Mouse (Mus musculus): ENCODE measurements around the gene Fuom. TPM values are rescaled to one million over a fixed set of nuclear protein-coding genes. Genes with fewer than 3 reads are reported as not detected.

Fuom gene
- polyA plus RNA-seq, 1 experiment from 2014 or later, result 69.3 TPM

DNA sequence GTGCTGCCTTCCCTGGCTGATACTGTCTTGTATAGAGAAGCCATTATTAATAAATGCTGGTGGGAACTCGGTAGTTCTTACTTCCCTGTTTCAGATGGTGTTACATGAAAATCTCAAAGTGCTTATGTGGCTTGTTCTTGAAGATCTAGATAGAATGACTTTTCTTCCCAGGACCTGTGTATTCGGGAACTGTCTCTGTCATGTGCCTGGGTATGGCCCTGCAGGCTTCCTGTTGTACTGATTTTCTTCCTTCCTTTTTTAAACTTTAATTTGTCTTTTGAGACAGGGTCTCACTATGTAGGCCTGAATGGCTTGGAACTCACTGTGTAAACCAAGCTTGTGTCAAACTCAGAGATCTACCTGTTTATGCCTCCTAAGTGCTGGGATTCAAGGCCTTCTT, 25.7 kb upstream of the Fuom start:
- H3K27me3 ChIP-seq (ENCODE audit: control insufficient read depth, insufficient read depth, low read length), result no peaks in the 10 kb centered on the region
- H3K27ac ChIP-seq (ENCODE audit: low read depth, low read length), result no peak overlapping the region
- no peak overlapping the region for H3K4me3 ChIP-seq (ENCODE audit: low read depth, low read length)
- H3K9me3 ChIP-seq (replicated peaks; ENCODE audit: control insufficient read depth, low read length), result no peaks in the 10 kb centered on the region
- no peak overlapping the region for H3K9ac ChIP-seq (ENCODE audit: low read depth, low read length)
- peaks cover 6% of the 10 kb centered on the region; the same call in 1 of the 2 replicates for H3K4me1 ChIP-seq (ENCODE audit: control insufficient read depth, insufficient read depth, low read length)
- no peak overlapping the region for H3K4me2 ChIP-seq
- 73% methylated on average over 2 of the region's 2 CpGs for WGBS (ENCODE audit: insufficient replicate concordance)
- no peak for ATAC-seq (replicated peaks; ENCODE audit: insufficient number of reproducible peaks, low FRiP score, low TSS enrichment)
- peaks cover 2% of the 10 kb centered on the region; the same call in 1 of the 2 replicates for H3K36me3 ChIP-seq (ENCODE audit: control insufficient read depth, insufficient read depth, low read length)

DNA sequence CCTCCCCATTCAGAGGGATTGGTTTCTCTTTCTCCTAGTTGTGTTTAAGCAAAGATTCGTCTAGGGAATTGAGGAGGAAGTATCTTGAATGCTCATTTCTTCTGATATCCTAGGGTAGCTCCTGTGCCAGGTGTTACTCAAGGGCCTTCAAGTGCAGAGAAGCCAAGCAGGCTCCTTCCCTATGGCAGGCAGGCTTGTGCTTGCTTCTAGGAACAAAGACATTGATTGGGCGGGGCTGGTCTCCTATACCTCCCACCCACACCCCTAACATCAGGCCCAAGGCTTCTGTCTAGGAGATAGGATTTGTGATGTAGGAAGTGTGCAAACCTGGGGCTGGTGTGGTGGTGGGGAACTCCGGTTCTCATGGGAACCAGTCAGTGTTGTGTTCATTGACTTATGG, 24.7 kb upstream of the Fuom start:
- no peak overlapping the region for H3K4me2 ChIP-seq

DNA sequence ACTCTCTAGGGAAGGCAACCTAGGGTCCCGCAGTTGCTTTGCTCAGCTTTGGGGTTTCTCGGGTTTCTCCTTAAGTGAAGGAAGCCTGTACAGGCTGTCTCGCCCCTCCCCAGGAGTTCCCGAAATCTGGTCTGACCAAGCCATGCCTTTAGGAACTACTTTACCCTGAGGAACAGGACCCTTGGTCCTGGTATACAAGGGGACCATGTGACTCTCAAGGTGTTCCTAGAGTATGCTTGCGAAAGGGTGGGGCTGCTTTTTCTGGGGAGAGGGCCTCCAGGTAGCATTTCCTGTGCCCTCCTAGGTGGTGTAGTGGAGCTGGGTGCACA, 23.7 kb upstream of the Fuom start:
- Histone ChIP-seq H3K36me3 (ENCODE audit: control insufficient read depth, insufficient read depth, low read length) (peaks cover 2% of the 10 kb centered on the region; the same call in 1 of the 2 replicates), H3K4me3 (ENCODE audit: low read depth, low read length) (peak overlapping the region; percentile 61), H3K4me1 (ENCODE audit: control insufficient read depth, insufficient read depth, low read length) (peaks cover 6% of the 10 kb centered on the region; the same call in 1 of the 2 replicates), H3K9ac (ENCODE audit: low read depth, low read length) (peak overlapping the region; percentile 82), H3K4me2 (peak overlapping the region; percentile 77), H3K27me3 (ENCODE audit: control insufficient read depth, insufficient read depth, low read length) (no peaks in the 10 kb centered on the region), H3K9me3 (replicated peaks; ENCODE audit: control insufficient read depth, low read length) (no peaks in the 10 kb centered on the region), H3K27ac (ENCODE audit: low read depth, low read length) (no peak overlapping the region)
- 4% methylated on average over 5 of the region's 5 CpGs for WGBS (ENCODE audit: insufficient replicate concordance)
- ATAC-seq (replicated peaks; ENCODE audit: insufficient number of reproducible peaks, low FRiP score, low TSS enrichment), result 0 out of 2 replicates have a peak, but pooled peaks have one; percentile 1

More for the DNA sequence above, 24.7 kb upstream of the Fuom start:
- 87% methylated on average over 3 of the region's 3 CpGs for WGBS (ENCODE audit: insufficient replicate concordance)
- no peak for ATAC-seq (replicated peaks; ENCODE audit: insufficient number of reproducible peaks, low FRiP score, low TSS enrichment)
- no peaks in the 10 kb centered on the region for H3K27me3 ChIP-seq (ENCODE audit: control insufficient read depth, insufficient read depth, low read length)
- H3K9ac ChIP-seq (ENCODE audit: low read depth, low read length), result no peak overlapping the region
- H3K4me1 ChIP-seq (ENCODE audit: control insufficient read depth, insufficient read depth, low read length), result peaks cover 6% of the 10 kb centered on the region; the same call in 1 of the 2 replicates
- H3K36me3 ChIP-seq (ENCODE audit: control insufficient read depth, insufficient read depth, low read length), result peaks cover 2% of the 10 kb centered on the region; the same call in 1 of the 2 replicates
- H3K4me3 ChIP-seq (ENCODE audit: low read depth, low read length), result no peak overlapping the region
- H3K9me3 ChIP-seq (replicated peaks; ENCODE audit: control insufficient read depth, low read length), result no peaks in the 10 kb centered on the region
- H3K27ac ChIP-seq (ENCODE audit: low read depth, low read length), result no peak overlapping the region

DNA sequence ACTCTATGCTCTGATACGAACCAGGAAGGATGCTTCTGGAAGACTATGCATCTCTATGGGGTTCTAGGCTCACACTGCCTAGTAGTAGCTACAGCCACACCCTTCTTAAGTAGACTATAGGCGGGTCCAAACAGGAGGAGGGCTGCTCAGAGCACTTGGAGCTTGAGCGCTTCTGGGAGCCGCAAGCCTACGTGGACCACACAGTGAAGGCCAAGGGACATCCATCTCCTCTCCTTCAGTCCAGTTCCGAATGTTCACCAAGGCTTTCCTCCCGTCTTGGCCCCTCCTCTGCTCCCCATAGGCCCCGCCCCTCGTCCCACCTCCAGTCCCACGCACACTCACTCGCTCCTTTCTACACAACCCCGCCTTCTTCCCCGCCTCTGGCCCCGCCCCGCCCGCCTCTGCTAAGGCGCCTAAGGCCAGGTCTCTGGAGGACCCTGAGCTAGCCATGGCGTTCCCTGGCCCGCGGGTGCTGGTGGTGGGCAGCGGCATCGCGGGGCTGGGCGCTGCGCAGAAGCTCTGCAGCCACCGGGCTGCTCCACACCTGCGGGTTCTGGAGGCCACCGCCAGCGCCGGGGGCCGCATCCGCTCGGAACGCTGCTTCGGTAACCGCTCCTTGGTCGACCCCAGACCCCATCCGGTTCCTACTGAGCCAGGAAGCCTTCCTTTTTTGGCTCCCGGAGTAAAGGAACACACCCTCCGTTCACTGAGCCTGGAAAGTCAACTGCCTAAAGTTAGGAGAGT, 23.2 kb upstream of the Fuom start:
- no peaks in the 10 kb centered on the region for H3K9me3 ChIP-seq (replicated peaks; ENCODE audit: control insufficient read depth, low read length)
- 1% methylated on average over 40 of the region's 40 CpGs for WGBS (ENCODE audit: insufficient replicate concordance)
- H3K4me3 ChIP-seq (ENCODE audit: low read depth, low read length), result peak overlapping the region; percentile 61
- H3K9ac ChIP-seq (ENCODE audit: low read depth, low read length), result peak overlapping the region; percentile 82
- H3K27me3 ChIP-seq (ENCODE audit: control insufficient read depth, insufficient read depth, low read length), result no peaks in the 10 kb centered on the region
- peaks cover 6% of the 10 kb centered on the region; the same call in 1 of the 2 replicates for H3K4me1 ChIP-seq (ENCODE audit: control insufficient read depth, insufficient read depth, low read length)
- peaks cover 2% of the 10 kb centered on the region; the same call in 1 of the 2 replicates for H3K36me3 ChIP-seq (ENCODE audit: control insufficient read depth, insufficient read depth, low read length)
- peak; percentile 98 for ATAC-seq (replicated peaks; ENCODE audit: insufficient number of reproducible peaks, low FRiP score, low TSS enrichment)
- H3K4me2 ChIP-seq, result peak overlapping the region; percentile 77
- no peak overlapping the region for H3K27ac ChIP-seq (ENCODE audit: low read depth, low read length)

DNA sequence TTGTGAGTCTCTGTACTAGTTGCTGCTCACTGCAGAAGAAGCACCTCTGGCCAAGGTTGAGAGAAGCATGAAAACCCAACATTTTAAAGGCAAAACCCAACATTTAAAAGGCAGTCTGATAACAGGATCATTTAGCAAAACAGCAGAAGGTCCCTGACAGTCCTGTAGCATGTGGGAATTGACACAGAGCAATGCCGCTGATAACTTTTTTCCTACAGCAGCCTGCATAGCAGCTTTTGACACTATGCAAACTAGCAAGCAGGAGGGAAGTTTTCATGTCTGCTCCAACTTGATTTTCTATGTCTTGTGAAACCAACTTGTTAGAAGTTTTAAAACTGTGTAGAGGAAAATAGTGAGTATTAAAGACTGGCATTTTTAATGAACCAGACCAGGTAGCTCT, 22.1 kb upstream of the Fuom start:
- Histone ChIP-seq H3K27ac (ENCODE audit: low read depth, low read length) (no peak overlapping the region), H3K4me3 (ENCODE audit: low read depth, low read length) (no peak overlapping the region), H3K4me1 (ENCODE audit: control insufficient read depth, insufficient read depth, low read length) (peaks cover 6% of the 10 kb centered on the region; the same call in 1 of the 2 replicates), H3K4me2 (no peak overlapping the region), H3K9ac (ENCODE audit: low read depth, low read length) (no peak overlapping the region), H3K27me3 (ENCODE audit: control insufficient read depth, insufficient read depth, low read length) (no peaks in the 10 kb centered on the region), H3K9me3 (replicated peaks; ENCODE audit: control insufficient read depth, low read length) (no peaks in the 10 kb centered on the region), H3K36me3 (ENCODE audit: control insufficient read depth, insufficient read depth, low read length) (no peaks in the 10 kb centered on the region)
- ATAC-seq (replicated peaks; ENCODE audit: insufficient number of reproducible peaks, low FRiP score, low TSS enrichment), result no peak
- 83% methylated on average over 1 of the region's 1 CpGs for WGBS (ENCODE audit: insufficient replicate concordance)

DNA sequence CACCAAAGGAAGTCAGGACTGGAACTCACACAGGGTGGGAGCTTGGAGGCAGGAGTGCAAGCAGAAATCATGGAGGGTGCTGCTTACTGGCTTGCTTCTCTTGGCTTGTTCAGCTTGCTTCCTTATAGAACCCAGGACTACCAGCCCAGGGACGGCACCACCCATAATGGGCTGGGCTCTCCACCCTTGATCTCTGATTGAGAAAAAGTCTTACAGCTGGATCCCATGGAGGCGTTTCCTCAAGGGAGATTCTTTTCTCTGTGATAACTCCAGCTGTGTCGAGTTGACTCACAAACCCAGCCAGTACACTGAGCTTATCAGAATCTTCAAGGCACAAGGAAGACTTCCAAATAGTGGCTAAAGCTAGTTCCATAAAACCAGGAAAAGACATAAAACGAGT, 20.5 kb upstream of the Fuom start:
- H3K9ac ChIP-seq (ENCODE audit: low read depth, low read length), result no peak overlapping the region
- no peak for ATAC-seq (replicated peaks; ENCODE audit: insufficient number of reproducible peaks, low FRiP score, low TSS enrichment)
- no peaks in the 10 kb centered on the region for H3K27me3 ChIP-seq (ENCODE audit: control insufficient read depth, insufficient read depth, low read length)
- no peaks in the 10 kb centered on the region for H3K36me3 ChIP-seq (ENCODE audit: control insufficient read depth, insufficient read depth, low read length)
- H3K4me1 ChIP-seq (ENCODE audit: control insufficient read depth, insufficient read depth, low read length), result peaks cover 6% of the 10 kb centered on the region; the same call in 1 of the 2 replicates
- WGBS (ENCODE audit: insufficient replicate concordance), result 25% methylated on average over 4 of the region's 4 CpGs
- H3K27ac ChIP-seq (ENCODE audit: low read depth, low read length), result no peak overlapping the region
- no peaks in the 10 kb centered on the region for H3K9me3 ChIP-seq (replicated peaks; ENCODE audit: control insufficient read depth, low read length)
- H3K4me3 ChIP-seq (ENCODE audit: low read depth, low read length), result no peak overlapping the region
- no peak overlapping the region for H3K4me2 ChIP-seq

DNA sequence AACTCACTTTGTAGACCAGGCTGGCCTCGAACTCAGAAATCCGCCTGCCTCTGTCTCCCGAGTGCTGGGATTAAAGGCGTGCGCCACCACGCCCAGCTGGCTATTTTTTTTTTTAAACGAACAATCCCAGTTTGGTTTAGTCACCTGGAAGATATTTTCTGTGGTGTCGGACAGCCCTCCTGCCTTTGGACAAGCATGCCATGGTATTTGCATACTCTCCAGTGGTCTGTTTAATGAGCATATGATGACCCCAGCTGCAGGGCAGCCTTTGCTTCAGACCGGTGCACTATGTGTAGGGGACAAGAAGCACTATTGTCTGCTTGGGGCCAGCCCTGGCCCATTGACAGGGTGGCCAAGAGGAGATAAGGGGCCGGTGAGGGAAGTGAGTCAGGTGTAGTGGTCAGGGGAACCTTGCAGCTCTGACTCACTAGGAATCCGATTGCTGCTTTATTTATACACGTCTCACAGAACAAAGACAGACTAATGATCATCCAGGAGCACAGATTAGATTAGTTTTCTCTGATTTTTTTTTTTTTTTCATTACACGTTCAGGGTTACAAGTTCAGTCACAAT, 19.2 kb upstream of the Fuom start:
- ATAC-seq (replicated peaks; ENCODE audit: insufficient number of reproducible peaks, low FRiP score, low TSS enrichment), result no peak
- Histone ChIP-seq H3K27ac (ENCODE audit: low read depth, low read length) (no peak overlapping the region), H3K4me1 (ENCODE audit: control insufficient read depth, insufficient read depth, low read length) (no peaks in the 10 kb centered on the region), H3K36me3 (ENCODE audit: control insufficient read depth, insufficient read depth, low read length) (no peaks in the 10 kb centered on the region), H3K4me3 (ENCODE audit: low read depth, low read length) (no peak overlapping the region), H3K27me3 (ENCODE audit: control insufficient read depth, insufficient read depth, low read length) (no peaks in the 10 kb centered on the region), H3K9ac (ENCODE audit: low read depth, low read length) (no peak overlapping the region), H3K4me2 (no peak overlapping the region), H3K9me3 (replicated peaks; ENCODE audit: control insufficient read depth, low read length) (no peaks in the 10 kb centered on the region)
- WGBS (ENCODE audit: insufficient replicate concordance), result 68% methylated on average over 13 of the region's 13 CpGs

DNA sequence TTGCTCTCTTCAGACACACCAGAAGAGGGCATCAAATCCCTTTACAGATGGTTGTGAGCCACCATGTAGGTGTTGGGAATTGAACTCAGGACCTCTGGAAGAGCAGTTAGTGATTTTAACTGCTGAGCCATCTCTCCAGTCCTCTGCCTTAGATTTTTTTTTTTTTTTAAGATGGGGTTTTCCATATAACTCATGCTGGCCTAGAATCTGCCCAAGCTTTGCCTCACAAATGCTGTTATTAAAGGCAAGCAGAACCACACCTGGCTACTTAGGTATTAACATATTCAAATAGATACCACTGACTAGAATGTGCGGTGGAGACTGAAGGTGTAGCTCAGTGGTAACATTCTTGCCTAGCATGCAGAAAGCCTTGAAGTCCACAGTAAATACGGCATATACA, 18.2 kb upstream of the Fuom start:
- Histone ChIP-seq H3K4me2 (no peak overlapping the region), H3K4me3 (ENCODE audit: low read depth, low read length) (no peak overlapping the region), H3K36me3 (ENCODE audit: control insufficient read depth, insufficient read depth, low read length) (no peaks in the 10 kb centered on the region), H3K9me3 (replicated peaks; ENCODE audit: control insufficient read depth, low read length) (no peaks in the 10 kb centered on the region), H3K9ac (ENCODE audit: low read depth, low read length) (no peak overlapping the region), H3K27ac (ENCODE audit: low read depth, low read length) (no peak overlapping the region), H3K27me3 (ENCODE audit: control insufficient read depth, insufficient read depth, low read length) (no peaks in the 10 kb centered on the region), H3K4me1 (ENCODE audit: control insufficient read depth, insufficient read depth, low read length) (peaks cover 1% of the 10 kb centered on the region; the same call in 1 of the 2 replicates)
- 87% methylated on average over 2 of the region's 2 CpGs for WGBS (ENCODE audit: insufficient replicate concordance)
- no peak for ATAC-seq (replicated peaks; ENCODE audit: insufficient number of reproducible peaks, low FRiP score, low TSS enrichment)
